Mouse (Mus musculus) retina, postnatal 7 days (tissue): ENCODE measurements around the gene Cenpb.
A peak's percentile ranks its signal among the peaks of the same experiment; 100 is the strongest.
"Not testable (repeated sequence)": the region's sequence is repeated elsewhere in the genome, so short reads cannot be mapped to it uniquely, and the experiment has no call there.

Experiments
- DNase-seq: peaks from one replicate; pipeline ENCODE4 v3.0.0-alpha.2; 2012; ENCODE audit warnings: low read depth, low spot score

The Cenpb gene

DNA sequence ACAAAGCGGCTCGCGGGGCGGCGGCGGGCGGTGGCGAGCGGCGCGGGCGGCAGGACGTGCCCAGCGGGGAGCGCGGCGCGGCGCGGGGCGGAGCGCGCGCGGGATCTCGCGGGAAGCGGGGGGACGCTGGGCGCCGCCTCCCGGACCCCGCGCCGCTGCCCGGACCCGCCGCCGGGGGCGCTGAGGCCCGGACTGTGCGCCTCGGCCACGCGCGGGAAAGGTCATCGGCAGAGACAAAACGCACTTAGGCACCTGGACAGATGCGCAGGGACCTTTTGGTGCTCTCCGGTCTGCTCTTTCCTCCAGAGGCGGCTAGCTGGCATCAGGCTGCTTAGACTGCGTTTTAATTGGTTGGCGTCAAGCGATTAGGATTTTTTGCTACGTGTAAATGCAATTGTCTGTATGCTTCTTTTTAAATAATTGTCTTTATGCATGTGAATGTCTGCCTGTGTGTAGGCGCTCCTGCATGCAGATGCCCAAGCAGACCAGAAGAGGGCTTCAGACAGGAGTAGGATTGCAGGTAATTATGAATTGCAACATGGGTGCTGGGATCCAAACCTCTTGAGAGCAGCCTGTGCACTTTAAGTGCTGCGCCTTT, at the start of gene Cenpb:
Gene Cenpb, minus strand, starts transcription at position 78 of the 598 bp plus-strand sequence.
- DNase-seq, result peak; percentile 78

DNA sequence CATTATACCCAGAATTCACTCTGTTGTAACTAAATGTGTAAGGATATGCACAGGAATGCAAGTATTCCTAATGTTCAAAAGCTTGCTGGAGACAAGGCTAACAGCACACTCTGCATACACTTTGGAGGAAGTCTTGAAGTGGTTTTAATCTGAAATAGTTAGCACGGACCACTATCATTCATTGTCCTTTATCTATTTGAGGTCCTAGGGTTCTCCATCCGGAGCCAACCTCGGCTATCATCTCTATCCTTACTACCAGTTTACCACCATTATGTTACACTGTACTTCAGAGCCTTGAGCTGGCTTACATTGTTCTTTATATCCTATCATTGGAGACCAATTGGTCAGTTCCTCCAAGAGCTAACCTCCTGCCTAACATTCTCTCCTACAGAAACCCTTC, 47.4 kb upstream of the Cenpb start:
- no peak for DNase-seq

DNA sequence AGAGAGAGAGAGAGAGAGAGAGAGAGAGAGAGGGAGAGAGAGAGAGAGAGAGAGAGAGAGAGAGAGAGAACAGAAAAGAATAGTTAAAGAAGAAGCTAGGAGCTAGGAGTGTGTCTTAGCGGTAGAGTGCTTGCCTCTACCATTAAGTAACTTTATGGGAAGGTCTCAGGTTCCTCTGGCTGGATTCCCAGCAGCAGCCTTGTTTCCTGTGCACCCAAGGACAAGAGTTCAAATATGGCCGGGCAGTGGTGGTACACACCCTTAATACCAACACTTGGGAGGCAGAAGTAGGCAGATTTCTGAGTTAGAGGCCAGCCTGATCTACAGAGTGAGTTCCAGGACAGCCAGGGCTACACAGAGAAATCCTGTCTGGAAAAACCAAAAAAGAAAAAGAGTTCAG, 46.8 kb upstream of the Cenpb start:
- not testable (repeated sequence) for DNase-seq

DNA sequence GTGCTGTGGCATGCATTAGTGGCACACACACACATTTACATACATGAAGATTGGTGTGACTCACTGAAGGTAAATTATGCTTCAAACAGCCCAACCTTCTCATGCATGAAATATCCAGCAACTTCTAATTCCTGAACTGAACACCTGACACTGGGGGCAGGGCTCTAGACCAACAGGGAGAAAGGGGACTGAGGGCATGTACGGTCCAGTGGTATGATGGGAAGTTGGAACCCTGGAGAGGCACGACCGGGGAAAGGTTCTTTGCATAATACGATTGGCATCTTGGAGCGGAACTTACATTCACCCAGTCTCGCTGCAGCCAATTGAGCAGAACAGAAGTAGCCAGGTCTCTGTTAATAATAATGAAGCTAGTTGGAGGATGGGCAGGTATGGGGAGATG, 45.3 kb upstream of the Cenpb start:
- DNase-seq, result no peak

DNA sequence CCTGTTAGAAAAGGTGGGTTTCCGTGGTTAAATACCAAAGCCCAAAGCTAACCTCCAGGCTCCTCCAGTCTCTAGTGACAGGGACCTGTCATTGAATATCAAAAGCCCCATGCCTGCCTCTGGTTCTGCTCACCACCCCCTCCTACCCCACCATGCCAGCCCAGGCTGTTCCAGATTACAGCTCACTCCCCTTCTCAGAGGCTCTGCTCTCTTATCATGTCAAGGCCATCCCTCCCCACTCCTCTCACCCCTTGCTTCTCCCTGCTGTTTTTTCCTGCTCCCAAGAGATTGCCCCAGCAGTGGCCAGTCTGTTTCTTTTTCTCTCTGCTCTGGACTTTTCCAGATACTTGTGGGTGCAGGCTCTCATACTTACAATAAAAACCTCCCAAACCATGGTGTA, 43.7 kb upstream of the Cenpb start:
- DNase-seq, result no peak

DNA sequence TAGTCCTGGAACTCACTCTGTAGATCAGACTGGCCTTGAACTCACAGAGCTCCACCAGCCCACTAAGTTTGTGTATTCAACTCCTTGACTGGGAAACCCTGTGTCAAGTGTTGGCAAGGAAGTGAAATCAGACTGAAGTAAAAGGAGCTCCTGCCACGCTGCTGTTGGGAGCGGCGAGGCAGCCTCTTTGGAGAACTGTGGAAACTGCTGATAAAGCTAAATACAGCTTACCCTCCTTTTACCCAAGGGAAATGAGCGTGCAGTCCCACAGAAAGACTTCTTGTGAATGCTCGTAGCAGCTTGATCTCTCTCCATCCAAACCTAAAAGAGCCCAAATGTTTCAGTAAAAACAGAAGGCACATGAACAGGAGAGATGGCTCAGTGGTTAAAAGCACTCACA, 42.7 kb upstream of the Cenpb start:
- no peak for DNase-seq

DNA sequence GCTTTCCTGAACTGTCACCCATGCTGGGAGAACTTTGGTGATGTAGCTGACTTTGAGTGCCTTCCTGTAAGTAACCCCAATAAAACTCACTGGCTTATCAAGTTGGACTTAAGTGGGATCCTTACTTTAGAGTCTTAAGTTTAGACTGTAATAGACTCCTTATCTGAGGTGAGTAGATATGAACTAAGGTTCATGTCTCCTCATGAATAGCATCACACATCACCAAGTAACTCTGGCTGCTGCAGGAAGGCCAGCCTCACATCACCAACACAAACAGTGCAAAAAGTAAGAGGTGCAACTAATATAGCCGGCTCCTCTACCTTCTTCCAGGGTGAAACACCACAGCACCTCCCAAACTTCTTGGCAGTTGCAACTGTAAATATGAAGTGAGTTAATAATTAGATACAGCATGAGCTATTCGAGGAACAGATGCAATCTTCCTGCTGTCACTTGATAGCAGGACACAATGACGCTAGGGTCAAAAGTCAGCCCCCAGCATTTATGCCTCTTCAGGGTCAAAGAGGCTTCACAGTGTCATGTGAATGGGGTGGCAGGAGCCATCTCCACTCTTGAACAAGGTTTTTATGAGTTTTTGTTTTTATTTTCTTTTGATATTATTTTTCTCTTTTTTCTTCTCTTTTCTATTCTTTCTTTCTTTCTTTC, 42.1 kb upstream of the Cenpb start:
- DNase-seq, result no peak

DNA sequence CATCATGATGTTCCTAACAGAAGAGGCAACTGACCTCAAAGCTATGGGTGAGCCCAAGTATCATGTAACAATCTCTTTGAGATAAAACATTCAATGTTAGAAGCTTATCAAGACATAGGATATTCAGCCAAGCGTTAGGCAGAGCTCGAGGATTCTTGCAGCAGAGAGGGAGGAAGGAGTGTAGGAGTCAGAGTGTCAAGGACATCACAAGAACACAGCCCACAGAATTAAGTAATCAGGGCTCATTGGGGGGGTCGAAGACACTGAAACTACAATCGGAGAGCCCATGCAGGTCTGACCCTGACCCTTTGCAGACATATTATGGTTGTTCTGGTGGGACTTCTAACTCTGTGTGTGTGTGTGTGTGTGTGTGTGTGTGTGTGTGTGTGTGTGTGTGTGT, 40.2 kb upstream of the Cenpb start:
- DNase-seq, result no peak

DNA sequence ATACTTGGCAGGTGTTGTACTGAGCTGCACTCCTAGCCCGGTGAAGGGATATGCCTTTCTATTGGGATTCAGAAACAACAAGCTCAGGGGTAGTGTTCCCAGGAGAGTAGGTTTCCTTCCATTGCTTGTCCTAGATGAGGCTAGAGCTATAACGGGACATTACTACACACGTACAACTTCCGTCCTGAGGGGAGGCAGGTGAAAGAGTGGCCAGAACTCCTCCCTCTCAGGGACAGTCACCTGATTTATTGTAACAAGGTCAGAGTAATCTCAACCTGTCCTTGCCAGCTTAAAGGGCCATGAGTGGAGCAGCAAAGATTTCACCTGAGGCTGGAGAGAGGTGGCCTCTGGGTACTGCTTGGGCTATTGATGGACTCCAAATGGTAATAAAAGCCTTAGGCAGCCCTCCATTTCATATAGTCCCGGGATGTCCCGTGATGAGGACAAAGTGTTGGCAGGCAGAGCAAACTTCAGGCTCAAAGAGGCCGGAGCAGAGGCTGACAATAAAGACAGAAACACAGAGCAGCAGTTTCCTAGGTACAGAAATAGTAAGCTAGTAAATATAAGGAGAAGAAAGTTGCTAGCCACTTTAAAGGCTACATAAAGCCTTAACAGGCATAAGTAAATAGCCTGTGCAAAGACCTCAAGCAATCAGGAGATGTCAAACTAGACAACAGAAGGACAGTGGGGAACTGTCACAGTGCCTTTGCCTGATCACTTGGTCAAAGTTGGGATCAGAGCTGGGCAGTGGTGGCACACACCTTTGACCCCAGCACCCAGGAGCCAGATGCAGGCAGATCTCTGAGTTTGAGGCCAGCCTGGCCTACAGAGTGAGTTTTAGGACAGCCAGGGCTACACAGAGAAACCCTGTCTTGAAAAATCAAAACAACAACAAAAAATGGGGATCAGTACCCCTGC, 36.3 kb upstream of the Cenpb start:
- DNase-seq, result no peak

DNA sequence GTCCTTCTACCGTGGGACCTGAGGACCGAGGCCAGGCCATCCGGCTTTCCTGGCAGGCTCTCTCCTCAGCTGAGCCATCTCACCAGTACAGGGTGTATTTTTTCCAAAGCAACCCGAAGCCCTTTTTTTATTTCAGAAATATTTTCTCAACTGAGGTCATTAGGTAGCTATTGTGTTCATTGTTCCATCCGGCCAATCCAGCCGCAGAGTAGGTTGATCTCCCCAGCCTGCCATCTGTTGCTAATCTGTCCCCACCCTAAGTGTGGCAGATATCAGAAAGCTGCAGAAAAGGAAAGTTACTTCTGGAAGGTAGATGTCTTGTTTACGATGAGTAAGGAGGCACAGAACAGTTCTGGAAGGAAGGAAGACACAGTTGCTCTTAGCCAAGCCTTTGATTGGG, 33.9 kb upstream of the Cenpb start:
- no peak for DNase-seq

DNA sequence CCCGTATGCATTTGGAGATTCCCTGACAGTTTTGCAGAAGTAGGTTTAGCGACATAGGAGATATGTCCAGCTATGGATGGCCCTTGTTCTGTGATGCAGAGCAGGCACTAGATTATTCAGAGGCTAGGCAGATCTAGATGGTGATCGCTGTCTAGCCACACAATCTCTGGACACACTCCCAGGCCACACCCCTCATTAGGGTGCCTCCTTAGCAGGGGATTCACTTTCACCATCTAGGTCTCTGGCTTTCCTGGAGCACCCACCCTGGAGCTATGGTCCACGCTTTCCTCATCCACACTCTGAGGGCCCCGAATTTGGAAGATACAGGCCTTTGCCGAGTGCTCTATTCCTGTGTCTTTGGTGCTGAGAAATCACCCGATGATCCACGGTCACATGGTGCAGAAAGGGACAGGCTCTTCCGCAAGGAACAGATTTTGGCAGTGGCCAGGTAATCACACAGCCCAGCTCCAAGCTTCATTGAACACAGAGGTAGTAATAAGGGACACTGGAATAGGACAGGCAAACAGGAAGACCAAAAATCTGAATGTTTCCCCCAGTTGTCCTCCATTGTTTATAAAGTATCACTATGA, 31.3 kb upstream of the Cenpb start:
- no peak for DNase-seq

DNA sequence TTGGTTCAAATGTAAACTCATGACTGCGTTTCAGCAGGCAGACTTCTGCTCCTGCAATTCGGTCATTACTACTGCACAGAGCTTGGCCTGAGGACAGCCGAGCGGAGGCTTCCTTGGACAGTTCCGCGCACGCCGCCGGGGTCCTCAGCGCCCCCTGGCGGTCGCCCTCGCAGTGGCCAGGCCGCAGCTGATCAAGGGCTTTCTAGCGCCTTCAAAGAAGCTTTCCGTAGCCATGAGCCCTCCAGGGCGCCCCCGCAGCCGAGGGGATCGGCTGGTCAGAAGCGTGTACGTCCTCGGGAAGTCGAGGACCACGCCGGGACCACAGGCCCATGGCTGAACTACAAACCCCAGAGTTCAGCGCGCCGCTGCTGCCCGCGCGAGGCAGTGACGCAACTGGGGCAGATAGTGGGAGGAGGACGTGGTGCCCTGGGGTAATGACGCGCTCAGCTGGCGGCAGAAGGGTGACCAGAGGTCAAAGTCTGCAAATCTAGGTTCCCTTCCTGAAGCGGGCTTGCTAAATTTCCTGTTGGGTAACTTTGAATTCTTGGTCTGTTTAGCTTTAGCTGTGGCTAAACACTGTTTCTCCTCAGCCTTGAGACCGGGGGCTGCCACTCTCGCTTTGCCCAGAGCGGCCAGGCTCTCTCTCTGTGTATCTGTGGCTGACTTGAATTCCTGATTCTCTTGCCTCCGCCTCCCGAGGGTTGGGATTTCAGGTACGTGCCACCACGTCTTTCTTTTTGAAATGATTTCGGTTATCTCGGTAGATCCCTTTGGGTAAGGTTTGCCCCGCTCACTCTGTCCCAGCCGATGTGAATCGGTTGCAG, 30.3 kb upstream of the Cenpb start:
- DNase-seq, result peak; percentile 88

DNA sequence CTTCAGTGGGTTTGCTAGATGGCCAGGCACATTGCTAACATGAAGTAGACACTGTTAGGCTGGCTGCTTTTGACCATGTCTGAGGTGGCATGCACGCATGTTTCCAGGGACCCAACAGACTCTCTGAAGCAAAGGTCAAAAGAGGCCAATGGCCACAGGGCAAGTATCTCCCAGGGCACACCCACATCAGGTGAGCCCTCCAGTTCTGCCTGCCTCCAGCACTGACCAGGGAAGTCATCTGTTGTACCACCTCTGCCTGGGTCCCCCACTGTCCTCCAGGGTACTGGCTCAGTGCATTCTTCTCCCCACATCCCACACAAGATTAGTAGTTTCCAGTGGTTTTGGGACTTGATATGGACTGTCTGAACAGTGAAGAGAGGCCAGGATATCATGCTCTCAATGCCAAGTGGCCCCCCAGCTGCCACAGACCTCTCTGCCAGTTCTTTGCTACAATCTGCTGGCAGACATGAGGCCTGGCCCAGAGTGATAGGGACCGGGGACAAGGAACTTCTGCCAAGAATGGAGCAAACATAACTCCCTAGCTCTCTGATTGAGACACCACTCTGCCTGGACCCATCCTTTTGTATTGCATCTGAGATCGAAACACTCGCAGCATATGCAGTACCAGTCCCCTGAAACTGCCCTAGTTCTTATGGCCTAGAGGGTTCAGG, 29.4 kb upstream of the Cenpb start:
- no peak for DNase-seq

DNA sequence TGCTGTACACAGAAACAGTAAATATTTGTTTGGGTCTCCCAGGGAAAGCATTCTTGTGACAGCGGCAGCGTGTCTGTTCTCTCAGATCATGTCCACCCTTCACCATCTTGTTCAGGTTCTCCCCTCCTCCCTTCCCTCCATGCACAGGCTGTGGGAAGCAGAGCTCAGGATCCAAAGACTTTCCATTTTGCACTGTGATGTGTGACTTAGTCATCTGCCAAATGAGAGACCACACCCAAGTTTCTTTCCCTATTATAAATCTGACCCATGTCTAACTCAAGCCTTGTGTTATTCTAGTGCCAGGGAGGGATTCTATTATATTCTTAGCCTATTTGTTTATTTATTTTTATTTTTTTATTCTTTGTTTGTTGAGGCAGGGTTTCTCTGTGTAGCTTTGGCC, 28.5 kb upstream of the Cenpb start:
- no peak for DNase-seq

DNA sequence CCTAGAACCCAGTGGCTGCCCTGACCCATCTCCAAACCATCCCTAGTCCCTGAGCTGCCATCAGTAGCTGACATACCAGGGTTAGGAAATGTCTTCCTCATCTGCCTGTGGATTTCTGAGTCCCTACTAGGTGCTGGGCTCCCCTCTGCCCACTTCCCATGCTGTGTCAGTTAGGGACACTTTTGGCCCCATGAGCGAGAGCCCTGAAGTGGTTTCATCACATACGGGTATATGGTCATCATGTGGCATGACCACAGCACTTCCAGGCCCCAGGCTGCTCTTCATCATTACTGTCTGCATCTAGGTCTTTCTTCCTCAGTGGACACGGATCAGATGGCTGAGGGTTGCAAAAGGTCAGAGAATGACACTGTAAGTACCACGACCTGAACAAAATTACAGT, 26.9 kb upstream of the Cenpb start, which contains the start of gene Ap5s1:
Gene Ap5s1, plus strand, starts transcription at position 301 of the 400 bp plus-strand sequence.
- DNase-seq, result no peak

DNA sequence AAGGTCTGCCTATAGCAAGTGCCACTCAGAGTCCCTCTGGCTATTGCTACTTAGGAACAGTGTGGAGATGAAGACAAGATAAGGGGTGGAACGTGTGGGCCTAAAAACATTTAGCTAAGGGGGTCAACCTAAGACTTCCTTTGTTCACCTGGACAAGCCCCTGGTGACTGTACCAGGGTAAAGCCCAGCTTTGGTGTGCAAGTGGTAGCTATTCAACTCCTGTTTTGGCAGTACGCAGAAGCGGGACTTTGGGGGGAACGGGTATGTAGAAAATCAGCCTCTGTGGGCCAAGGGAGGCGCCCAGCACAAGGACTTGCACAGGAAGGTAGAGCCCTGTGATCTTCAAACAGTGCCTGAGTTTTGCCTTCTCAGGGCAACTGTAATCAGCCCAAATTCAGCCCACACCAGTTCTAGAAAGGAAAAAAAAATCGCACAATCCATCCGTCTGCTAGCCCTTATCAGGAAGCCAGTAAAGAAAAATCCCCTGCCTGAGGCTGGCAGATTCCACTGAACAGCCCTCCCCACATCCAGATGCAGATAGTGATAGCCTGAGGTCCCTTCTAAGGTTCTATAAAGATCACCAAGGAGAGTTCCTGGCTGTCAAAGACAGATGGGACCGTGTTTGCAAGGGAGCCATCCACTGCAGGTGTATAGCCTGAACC, 25.8 kb upstream of the Cenpb start:
- DNase-seq, result no peak

DNA sequence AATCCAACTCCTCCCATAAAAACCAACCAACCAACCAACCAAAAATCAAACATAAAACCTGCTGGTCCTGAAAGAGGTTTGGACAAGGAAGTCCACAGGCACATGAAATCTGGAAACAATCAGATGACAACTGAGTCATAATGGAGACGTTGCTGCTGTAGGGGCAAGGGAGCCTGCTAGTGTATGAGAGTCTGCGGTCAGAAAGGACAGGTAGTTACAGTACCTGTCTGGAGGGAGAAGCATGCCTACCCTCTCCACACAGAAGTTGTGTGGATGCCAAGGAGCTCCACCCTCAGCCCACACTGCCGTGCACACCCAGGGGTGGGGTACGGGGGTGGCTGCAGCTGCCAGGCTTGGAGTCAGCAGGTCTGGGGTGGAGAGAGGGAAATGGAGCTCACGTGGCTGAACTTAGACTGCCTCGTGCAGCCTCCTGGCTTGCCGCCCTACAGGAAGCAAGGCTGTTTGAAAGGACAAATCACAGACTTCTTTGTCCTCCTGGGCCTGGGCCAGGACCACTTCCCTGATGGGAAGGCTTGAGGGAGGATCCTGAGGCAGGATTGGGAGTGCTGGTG, 24.6 kb upstream of the Cenpb start:
- DNase-seq, result no peak

DNA sequence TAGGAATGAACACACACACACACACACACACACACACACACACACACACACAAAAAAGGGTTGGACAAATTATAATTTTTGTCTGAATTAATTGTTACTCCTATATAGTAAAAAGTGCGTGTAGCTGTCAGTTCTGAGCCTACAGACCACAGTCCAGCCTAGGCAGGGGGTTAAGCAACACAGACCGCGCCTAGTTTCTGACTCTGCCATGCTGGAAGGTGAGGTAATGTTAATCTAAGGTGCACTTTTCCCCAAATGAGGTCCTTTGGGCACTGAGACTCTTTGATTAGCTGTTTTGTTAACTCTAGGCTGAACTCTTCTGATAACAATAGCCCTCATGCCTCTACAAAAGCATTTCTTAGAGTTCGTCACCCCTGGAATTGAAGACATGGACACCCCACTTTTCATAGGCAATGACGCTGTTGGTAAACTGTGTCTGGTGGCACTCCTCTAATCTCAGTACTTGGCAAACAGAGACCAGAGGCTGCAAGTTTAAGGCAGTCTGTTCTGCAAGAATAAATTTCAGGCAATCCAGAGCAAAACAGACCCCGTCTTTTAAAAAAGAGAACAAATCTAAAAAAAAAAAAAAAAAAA, 24.0 kb upstream of the Cenpb start:
- no peak for DNase-seq

DNA sequence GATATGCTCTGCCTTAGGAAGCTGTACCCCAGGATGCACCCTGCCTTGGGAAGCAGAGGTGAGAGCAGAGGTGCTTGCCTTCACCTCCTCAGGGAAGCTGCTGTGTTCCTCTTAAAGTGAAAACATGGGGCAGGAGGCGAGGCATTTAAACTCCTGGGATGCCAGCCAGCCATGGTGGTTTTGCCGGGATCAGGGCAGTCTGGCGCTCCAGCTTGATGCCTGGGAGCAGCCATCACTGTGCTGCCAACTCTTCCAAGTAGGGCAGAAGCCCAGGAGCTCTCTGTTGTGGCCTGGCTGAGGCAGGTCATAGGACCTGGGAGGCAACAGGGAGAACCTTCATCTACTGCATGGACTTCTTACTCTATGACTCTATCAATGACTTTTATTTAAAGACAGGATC, 21.4 kb upstream of the Cenpb start:
- DNase-seq, result no peak

DNA sequence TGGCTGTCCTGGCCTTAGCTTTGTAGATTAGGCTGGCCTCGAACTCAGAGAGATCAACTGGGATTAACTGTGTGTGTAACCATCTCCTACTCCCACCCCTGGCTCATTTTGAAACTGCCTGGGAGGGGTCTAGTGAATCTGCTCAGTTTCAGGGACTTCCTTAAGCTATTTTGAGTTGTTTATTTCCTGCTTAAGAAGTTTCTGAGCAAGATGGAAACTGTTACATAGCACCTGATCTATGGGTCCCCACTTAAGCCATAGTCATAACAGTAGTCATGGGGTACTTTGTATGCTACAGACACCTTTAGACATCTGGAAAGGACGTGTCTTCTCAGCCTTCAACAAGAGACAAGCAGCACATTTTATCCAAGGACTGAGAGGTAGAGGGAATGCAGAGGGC, 20.8 kb upstream of the Cenpb start:
- no peak for DNase-seq
